Mouse (Mus musculus) ES-E14 (cell line): ENCODE results near the gene Slc9b1. TPM values are rescaled to one million over a fixed set of nuclear protein-coding genes. Genes with fewer than 3 reads are reported as not detected.

ENCODE experiments used
- DNase-seq: peaks from one replicate; pipeline ENCODE4 v3.0.0-alpha.2; 2013; ENCODE audit warnings: low read depth, low spot score
- H3K27ac ChIP-seq: 2 replicates; pipeline ENCODE4 v1.5.1; 2012; ENCODE audit warnings: low read depth, mild to moderate bottlenecking, low read length, moderate library complexity, mixed read lengths; ENCODE audit not compliant: poor library complexity, insufficient read depth, severe bottlenecking
- H3K36me3 ChIP-seq: 2 replicates; pipeline ENCODE4 v1.6.1; 2012; ENCODE audit warnings: mild to moderate bottlenecking, low read length, moderate library complexity, mixed read lengths; ENCODE audit not compliant: control insufficient read depth, poor library complexity, insufficient read depth, severe bottlenecking
- H3K4me1 ChIP-seq, 2 experiments: fragments of 150-350 bp in 1 of 2; sonication (generic) in 1 of 2; 2 replicates each; pipeline ENCODE4 v1.6.1; 2012; ENCODE audit warnings: low read length in 2 of 2, mild to moderate bottlenecking in 1 of 2, mixed read lengths in 1 of 2; ENCODE audit not compliant: control insufficient read depth in 2 of 2, insufficient read depth in 2 of 2, poor library complexity in 1 of 2
- H3K4me3 ChIP-seq, 2 experiments: fragments of 150-350 bp in 1 of 2; sonication (generic) in 1 of 2; 2 replicates each; pipeline ENCODE4 v1.5.1; 2012; ENCODE audit warnings: low read length in 2 of 2, low read depth in 1 of 2, mild to moderate bottlenecking in 1 of 2, mixed read lengths in 1 of 2; ENCODE audit not compliant: insufficient read depth in 1 of 2, poor library complexity in 1 of 2, severe bottlenecking in 1 of 2
- H3K9ac ChIP-seq: 2 replicates; pipeline ENCODE4 v1.6.1; 2012; ENCODE audit warnings: low read depth, mild to moderate bottlenecking, low read length, mixed read lengths; ENCODE audit not compliant: poor library complexity, insufficient read depth, severe bottlenecking
- H3K9me3 ChIP-seq: fragments of 150-350 bp; sonication (generic); 2 replicates; pipeline ENCODE4 v1.6.1; 2012; ENCODE audit warnings: low read depth, mild to moderate bottlenecking, low read length; ENCODE audit not compliant: control insufficient read depth, insufficient read depth
- CHD2 ChIP-seq: IDR thresholded peaks from 2 replicates; pipeline ENCODE4 v1.6.1; 2014; ENCODE audit warnings: mild to moderate bottlenecking, low read depth, low read length, inconsistent platforms
- HCFC1 ChIP-seq: IDR thresholded peaks from 2 replicates; pipeline ENCODE4 v1.6.1; 2012; ENCODE audit warnings: low read length, inconsistent platforms, borderline replicate concordance; ENCODE audit not compliant: insufficient read depth
- MAFK ChIP-seq: IDR thresholded peaks from 2 replicates; pipeline ENCODE4 v1.6.1; 2014; ENCODE audit warnings: mild to moderate bottlenecking, low read depth, low read length, inconsistent platforms; ENCODE audit not compliant: insufficient read depth
- ZC3H11A ChIP-seq: IDR thresholded peaks from 2 replicates; pipeline ENCODE4 v1.6.1; 2012; ENCODE audit warnings: low read depth, mild to moderate bottlenecking, inconsistent platforms, low read length, borderline replicate concordance
- ZNF384 ChIP-seq: IDR thresholded peaks from 2 replicates; pipeline ENCODE4 v1.6.1; 2012; ENCODE audit warnings: low read depth, low read length, inconsistent platforms
- in situ Hi-C, 2 experiments: fragments of 600-800 bp; cut with MboI; formaldehyde crosslinking; loops; one replicate each; pipeline ENCODE4 v1.15.1; 2025; ENCODE audit warnings: low sequenced_read_pairs in 2 of 2, inconsistent platforms in 1 of 2; ENCODE audit not compliant: unreplicated experiment in 2 of 2
- total RNA-seq: library from RNA; depleted of rRNA; stranded (reverse); fragments of 300-350 nt; gene quantifications from 2 replicates; pipeline ENCODE4 v1.2.3, GENCODE M21; 2012

Gene Slc9b1
- total RNA-seq, 1 experiment: 30.1 TPM

DNA sequence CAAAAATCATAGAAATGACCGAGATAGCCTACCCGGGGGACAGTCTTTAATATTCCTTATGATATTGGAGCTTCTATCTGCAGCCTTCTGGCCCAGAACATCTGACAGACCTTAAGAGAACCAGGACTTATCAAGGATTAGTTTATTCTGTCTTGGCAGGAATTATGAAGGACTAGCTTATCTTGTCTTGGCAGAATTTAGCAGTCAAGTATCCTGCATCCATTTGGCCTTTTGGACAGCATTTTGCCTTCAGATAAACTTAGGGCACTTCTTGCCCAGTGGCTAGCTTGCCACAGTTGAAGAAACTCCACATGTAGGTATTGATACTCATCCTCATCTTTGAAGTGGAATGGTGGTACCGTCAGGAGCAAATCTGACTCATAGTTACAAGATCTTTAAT, 4.0 kb downstream of the Slc9b1 start:
- peaks cover 8% of the 10 kb centered on the region for H3K36me3 ChIP-seq
- no peak overlapping the region for H3K9ac ChIP-seq
- no peak overlapping the region for H3K27ac ChIP-seq
- DNase-seq: no peak
- TF ChIP-seq ZC3H11A (no peak), HCFC1 (no peak), MAFK (no peak), CHD2 (no peak), ZNF384 (no peak)
- H3K4me3 ChIP-seq: no peak overlapping the region
- H3K4me1 ChIP-seq: peaks cover 0 to 2% of the 10 kb centered on the region in 2 experiments; a peak in 1 of 4 replicates
- in situ Hi-C loops: no loop called here
- H3K9me3 ChIP-seq: no peaks in the 10 kb centered on the region

DNA sequence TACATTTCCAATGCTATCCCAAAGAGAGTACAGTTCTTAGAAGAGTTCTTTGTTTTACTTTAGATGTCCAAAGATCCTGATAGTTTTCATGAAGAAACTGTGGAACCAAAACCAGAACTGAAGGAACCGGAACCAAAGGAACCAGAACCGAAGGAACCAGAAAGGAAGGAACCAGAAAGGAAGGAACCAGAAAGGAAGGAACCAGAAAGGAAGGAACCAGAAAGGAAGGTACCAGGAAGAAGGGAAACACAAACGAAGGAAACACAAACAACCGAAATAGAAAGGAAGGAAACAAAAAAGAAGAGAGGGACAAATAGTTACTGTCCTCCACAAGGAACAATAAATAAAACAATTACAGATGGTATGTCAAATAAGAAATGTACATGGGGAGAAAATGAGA, 9.6 kb downstream of the Slc9b1 start:
- TF ChIP-seq ZNF384 (no peak), MAFK (no peak), HCFC1 (no peak), ZC3H11A (no peak), CHD2 (no peak)
- in situ Hi-C loops: no loop called here
- no peak overlapping the region for H3K27ac ChIP-seq
- peaks cover 8% of the 10 kb centered on the region for H3K36me3 ChIP-seq
- no peak overlapping the region for H3K4me3 ChIP-seq
- H3K4me1 ChIP-seq: peaks cover 0 to 2% of the 10 kb centered on the region in 2 experiments; a peak in 1 of 4 replicates
- H3K9me3 ChIP-seq: no peaks in the 10 kb centered on the region
- no peak for DNase-seq
- H3K9ac ChIP-seq: no peak overlapping the region

DNA sequence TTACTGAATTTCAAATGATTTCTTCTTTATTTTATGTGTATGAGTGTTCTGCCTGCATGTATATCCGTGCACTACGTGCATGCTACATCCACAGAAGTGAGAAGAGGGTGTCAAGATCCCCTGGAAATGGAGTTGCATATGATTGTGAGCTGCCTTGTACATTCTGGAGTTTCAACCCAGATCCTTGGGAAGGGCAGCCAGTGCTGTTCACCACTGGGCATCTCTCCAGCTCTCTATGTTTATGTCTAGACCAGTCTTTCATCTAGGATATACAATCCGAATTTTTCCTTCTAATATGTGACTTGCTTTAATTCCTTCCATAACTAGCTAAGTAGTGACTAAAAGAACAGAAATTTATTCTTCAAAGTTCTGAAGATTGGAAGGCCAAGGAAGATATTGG, 28.0 kb downstream of the Slc9b1 start:
- Histone ChIP-seq H3K36me3 (no peaks in the 10 kb centered on the region; the same call in 1 of the 2 replicates), H3K27ac (no peak overlapping the region), H3K9me3 (no peaks in the 10 kb centered on the region), H3K4me1 (no peaks in the 10 kb centered on the region), H3K4me3 (no peak overlapping the region), H3K9ac (no peak overlapping the region)
- in situ Hi-C loops: no loop called here
- DNase-seq: no peak
- TF ChIP-seq ZNF384 (no peak), MAFK (no peak), ZC3H11A (no peak), CHD2 (no peak), HCFC1 (no peak)

DNA sequence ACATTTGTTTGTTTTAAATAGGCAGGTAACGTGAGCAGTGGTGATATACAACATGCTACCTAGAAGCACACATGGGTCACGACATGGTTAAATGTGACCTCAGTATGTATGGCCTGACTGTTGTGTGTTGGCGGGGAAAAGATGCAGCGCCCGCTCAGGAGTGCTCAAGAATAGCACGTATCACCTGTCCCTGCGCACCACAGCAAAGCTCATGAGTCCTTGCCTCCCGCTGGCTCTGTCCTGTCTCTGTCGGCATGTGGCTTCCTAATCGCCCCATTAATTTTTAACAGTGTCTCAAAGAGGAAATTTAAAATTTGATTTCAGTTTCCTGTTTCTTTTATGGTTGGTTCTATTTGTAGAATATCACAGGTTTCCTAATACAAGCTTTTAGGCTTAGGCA, 29.6 kb downstream of the Slc9b1 start:
- in situ Hi-C loops: no loop called here
- no peaks in the 10 kb centered on the region; the same call in 1 of the 2 replicates for H3K36me3 ChIP-seq
- H3K4me3 ChIP-seq: no peak overlapping the region
- H3K9ac ChIP-seq: no peak overlapping the region
- DNase-seq: no peak
- H3K4me1 ChIP-seq: no peaks in the 10 kb centered on the region
- no peaks in the 10 kb centered on the region for H3K9me3 ChIP-seq
- H3K27ac ChIP-seq: no peak overlapping the region
- TF ChIP-seq ZNF384 (no peak), CHD2 (no peak), ZC3H11A (no peak), HCFC1 (no peak), MAFK (no peak)

DNA sequence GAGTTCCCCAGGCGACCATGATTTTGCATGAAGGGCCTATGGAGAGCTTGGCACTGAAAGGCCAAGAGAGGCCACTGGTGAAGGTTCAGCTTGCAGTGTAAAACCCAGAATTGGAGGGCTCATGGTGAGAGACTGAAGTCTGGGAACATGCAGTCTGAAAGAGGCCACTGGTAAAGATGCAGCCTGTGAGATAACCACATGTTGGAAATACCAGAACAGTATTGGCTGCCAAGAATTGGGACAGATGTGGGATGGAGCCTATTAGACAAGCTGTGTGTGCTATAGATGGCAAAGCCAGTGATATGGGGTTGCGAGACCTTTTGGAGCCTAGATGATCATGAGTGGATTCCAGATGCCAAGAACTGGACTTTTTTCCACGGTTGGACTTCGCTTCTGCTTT, 32.0 kb downstream of the Slc9b1 start:
- H3K9ac ChIP-seq: no peak overlapping the region
- no peaks in the 10 kb centered on the region; the same call in 1 of the 2 replicates for H3K36me3 ChIP-seq
- no peaks in the 10 kb centered on the region for H3K9me3 ChIP-seq
- H3K27ac ChIP-seq: no peak overlapping the region
- TF ChIP-seq ZNF384: no peak
- no peak for TF ChIP-seq ZC3H11A
- no peak for TF ChIP-seq MAFK
- TF ChIP-seq HCFC1: no peak
- no peaks in the 10 kb centered on the region for H3K4me1 ChIP-seq
- no peak for DNase-seq
- H3K4me3 ChIP-seq: no peak overlapping the region
- in situ Hi-C loops: no loop called here
